Mouse (Mus musculus) liver, adult 10 weeks (tissue): ENCODE measurements around the gene Klk1b22. TPM values are rescaled to one million over a fixed set of nuclear protein-coding genes. Genes with fewer than 3 reads are reported as not detected.

Experiments
- polyA plus RNA-seq: library from polyadenylated mRNA; stranded (reverse); fragments of 350-450 nt; fragmentation: Illumina TruSeq; extraction: RNeasy Lipid Tissue Mini Kit (QIAGEN cat#74804); gene quantifications from one replicate; pipeline ENCODE4 v1.2.3, GENCODE M21; 2014; ENCODE audit warnings: low read depth, low replicate concordance

The Klk1b22 gene
- polyA plus RNA-seq = not detected

DNA sequence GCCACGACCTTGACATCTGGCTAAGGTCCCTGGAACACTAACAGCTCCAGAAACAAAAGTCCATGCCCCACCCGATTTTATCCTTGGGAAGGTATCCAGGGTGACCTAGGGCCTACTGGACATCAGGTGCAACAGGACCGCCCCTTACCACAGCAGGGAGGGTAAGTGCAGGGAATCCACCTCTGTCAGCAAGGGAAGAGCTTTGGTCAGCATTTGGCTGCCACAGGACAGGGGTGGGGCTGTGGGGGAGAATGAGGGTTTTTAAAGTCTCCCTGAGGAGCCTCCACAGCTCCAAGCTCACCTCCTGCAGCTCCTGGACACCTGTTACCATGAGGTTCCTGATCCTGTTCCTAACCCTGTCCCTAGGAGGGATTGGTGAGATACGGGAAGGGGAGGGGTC is at the start of gene Klk1b22:
Gene Klk1b22, plus strand, starts transcription at position 301 of the 400 bp plus-strand sequence.

DNA sequence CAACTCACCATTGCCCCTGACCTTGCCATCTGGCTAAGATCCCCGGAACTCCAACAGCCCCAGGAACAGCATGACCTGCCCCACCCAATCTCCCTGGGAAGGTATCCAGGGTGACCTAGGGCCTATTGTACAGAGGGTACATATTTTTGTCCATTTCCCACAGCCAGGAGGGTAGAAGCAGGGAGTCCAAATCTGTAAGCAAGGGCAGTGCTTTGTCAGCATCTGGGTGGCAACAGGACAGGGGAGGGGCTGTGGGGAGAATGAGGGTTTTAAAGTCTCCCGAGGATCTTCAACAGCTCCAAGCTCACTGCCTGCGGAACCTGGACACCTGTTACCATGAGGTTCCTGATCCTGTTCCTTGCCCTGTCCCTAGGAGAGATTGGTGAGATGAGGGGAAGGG is 10.4 kb upstream of the Klk1b22 start, which contains the start of gene Klk1b21:
Gene Klk1b21, plus strand, starts transcription at position 301 of the 400 bp plus-strand sequence.

DNA sequence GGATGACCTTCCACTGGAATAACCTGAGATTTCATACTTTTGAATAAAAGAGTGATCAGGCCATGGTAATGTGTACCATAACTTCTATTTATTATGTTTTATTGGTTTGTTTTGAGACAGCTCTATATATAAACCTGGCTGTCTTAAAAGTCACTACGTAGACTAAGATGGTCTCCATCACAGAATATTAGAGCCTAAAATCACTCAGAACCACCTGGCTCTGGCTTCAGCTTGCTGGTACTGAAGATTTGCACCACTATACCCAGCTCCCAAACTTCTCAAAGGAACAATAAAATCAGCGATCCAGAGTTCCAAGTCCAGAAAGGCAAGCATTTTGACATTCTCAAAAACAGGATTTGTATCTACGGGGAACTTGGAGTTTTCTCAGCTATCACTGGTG is 24.0 kb downstream of the Klk1b22 start, which contains the start of gene Klk1b16:
Gene Klk1b16, plus strand, starts transcription at position 301 of the 400 bp plus-strand sequence.

Other genes starting within 250 kb of the Klk1b22 start
- not detected for gene Klk4, start 231.5 kb upstream of the Klk1b22 start, polyA plus RNA-seq
- gene Klk15, start 178.9 kb upstream of the Klk1b22 start, polyA plus RNA-seq = not detected
- not detected for gene Klk1b8, start 162.0 kb upstream of the Klk1b22 start, polyA plus RNA-seq
- gene Klk1b1, start 145.9 kb upstream of the Klk1b22 start, polyA plus RNA-seq = not detected
- gene Klk1b9, start 136.6 kb upstream of the Klk1b22 start, polyA plus RNA-seq = not detected
- not detected for gene Klk1b11, start 116.8 kb upstream of the Klk1b22 start, polyA plus RNA-seq
- not detected for gene Klk1b26, start 100.5 kb upstream of the Klk1b22 start, polyA plus RNA-seq
- gene Klk1b27, start 60.4 kb upstream of the Klk1b22 start, polyA plus RNA-seq = not detected
- not detected for gene Klk1b21, start 10.3 kb upstream of the Klk1b22 start, polyA plus RNA-seq
- gene Klk1b16, start 24.1 kb downstream of the Klk1b22 start, polyA plus RNA-seq = not detected
- not detected for gene Klk1b24, start 75.6 kb downstream of the Klk1b22 start, polyA plus RNA-seq
- gene Klk1b3, start 85.5 kb downstream of the Klk1b22 start, polyA plus RNA-seq = not detected
- gene Klk1b4, start 94.8 kb downstream of the Klk1b22 start, polyA plus RNA-seq = 0.69 TPM
- gene Klk1b5, start 103.3 kb downstream of the Klk1b22 start, polyA plus RNA-seq = not detected
- not detected for gene Klk1, start 112.7 kb downstream of the Klk1b22 start, polyA plus RNA-seq
- not detected for gene Gm36864, start 123.5 kb downstream of the Klk1b22 start, polyA plus RNA-seq
- gene 1700028J19Rik, start 134.0 kb downstream of the Klk1b22 start, polyA plus RNA-seq = not detected
- gene 2410002F23Rik, start 134.0 kb downstream of the Klk1b22 start, polyA plus RNA-seq = 6.4 TPM
- gene Acp4, start 144.7 kb downstream of the Klk1b22 start, polyA plus RNA-seq = not detected
- not detected for gene Gm15517, start 148.8 kb downstream of the Klk1b22 start, polyA plus RNA-seq
- gene Clec11a, start 194.2 kb downstream of the Klk1b22 start, polyA plus RNA-seq = 0.40 TPM
- gene Shank1, start 197.6 kb downstream of the Klk1b22 start, polyA plus RNA-seq = not detected